Mouse (Mus musculus): ENCODE data around the gene Ankrd23. TPM values are rescaled to one million over a fixed set of nuclear protein-coding genes. Genes with fewer than 3 reads are reported as not detected.
A peak's percentile ranks its signal among the peaks of the same experiment; 100 is the strongest.

Ankrd23 gene
- polyA plus RNA-seq, 1 experiment from 2014 or later = 15.9 TPM

GRCm38 (mm10) chr1:36572709-36573108, 36.0 kb upstream of the Ankrd23 start:
- no peak overlapping the region for H3K9ac ChIP-seq
- H3K9me3 ChIP-seq = no peaks in the 10 kb centered on the region
- ATAC-seq (ENCODE audit: borderline replicate concordance, extremely low read depth, low FRiP score, low TSS enrichment) = no peak
- no peaks in the 10 kb centered on the region for H3K36me3 ChIP-seq
- peaks cover 76% of the 10 kb centered on the region for H3K4me1 ChIP-seq
- no peak overlapping the region for H3K27ac ChIP-seq
- no peak overlapping the region for H3K4me2 ChIP-seq
- 72% methylated on average over 1 of the region's 1 CpGs for WGBS
- no peak overlapping the region for H3K4me3 ChIP-seq
- H3K27me3 ChIP-seq = no peaks in the 10 kb centered on the region

GRCm38 (mm10) chr1:36572140-36572700, 35.5 kb upstream of the Ankrd23 start:
- H3K27me3 ChIP-seq = no peaks in the 10 kb centered on the region
- H3K27ac ChIP-seq = peak overlapping the region; percentile 17; the same call in 1 of the 2 replicates
- H3K36me3 ChIP-seq = no peaks in the 10 kb centered on the region
- no peaks in the 10 kb centered on the region for H3K9me3 ChIP-seq
- 68% methylated on average over 2 of the region's 2 CpGs for WGBS
- H3K4me3 ChIP-seq = no peak overlapping the region
- H3K9ac ChIP-seq = no peak overlapping the region
- peaks cover 77% of the 10 kb centered on the region for H3K4me1 ChIP-seq
- no peak for ATAC-seq (ENCODE audit: borderline replicate concordance, extremely low read depth, low FRiP score, low TSS enrichment)
- H3K4me2 ChIP-seq = no peak overlapping the region

- ATAC-seq (ENCODE audit: borderline replicate concordance, extremely low read depth, low FRiP score, low TSS enrichment) = no peak
- H3K9ac ChIP-seq = no peak overlapping the region
- H3K27ac ChIP-seq = peak overlapping the region; percentile 17; the same call in 1 of the 2 replicates
These were observed 34.9 kb upstream of the Ankrd23 start for GRCm38 (mm10) chr1:36571627-36572026.

GRCm38 (mm10) chr1:36570320-36570719, 33.6 kb upstream of the Ankrd23 start:
- H3K4me3 ChIP-seq = no peak overlapping the region
- H3K36me3 ChIP-seq = no peaks in the 10 kb centered on the region
- no peak for ATAC-seq (ENCODE audit: borderline replicate concordance, extremely low read depth, low FRiP score, low TSS enrichment)
- H3K27ac ChIP-seq = peak overlapping the region; percentile 59; the same call in 1 of the 2 replicates
- no peak overlapping the region for H3K4me2 ChIP-seq
- H3K9ac ChIP-seq = no peak overlapping the region
- no peaks in the 10 kb centered on the region for H3K27me3 ChIP-seq
- no peaks in the 10 kb centered on the region for H3K9me3 ChIP-seq
- H3K4me1 ChIP-seq = peaks cover 71% of the 10 kb centered on the region
- 84% methylated on average over 5 of the region's 5 CpGs for WGBS

More at GRCm38 (mm10) chr1:36571627-36572026, 34.9 kb upstream of the Ankrd23 start:
- H3K4me3 ChIP-seq = no peak overlapping the region
- no peaks in the 10 kb centered on the region for H3K9me3 ChIP-seq
- no peaks in the 10 kb centered on the region for H3K36me3 ChIP-seq
- peaks cover 77% of the 10 kb centered on the region for H3K4me1 ChIP-seq
- 34% methylated on average over 6 of the region's 6 CpGs for WGBS
- H3K4me2 ChIP-seq = no peak overlapping the region
- H3K27me3 ChIP-seq = no peaks in the 10 kb centered on the region

GRCm38 (mm10) chr1:36569694-36570276, 33.1 kb upstream of the Ankrd23 start:
- H3K4me3 ChIP-seq = no peak overlapping the region
- no peaks in the 10 kb centered on the region for H3K9me3 ChIP-seq
- no peaks in the 10 kb centered on the region for H3K27me3 ChIP-seq
- H3K27ac ChIP-seq = peak overlapping the region; percentile 59
- no peaks in the 10 kb centered on the region for H3K36me3 ChIP-seq
- 50% methylated on average over 7 of the region's 7 CpGs for WGBS
- no peak overlapping the region for H3K9ac ChIP-seq
- no peak for ATAC-seq (ENCODE audit: borderline replicate concordance, extremely low read depth, low FRiP score, low TSS enrichment)
- no peak overlapping the region for H3K4me2 ChIP-seq
- H3K4me1 ChIP-seq = peaks cover 67% of the 10 kb centered on the region

GRCm38 (mm10) chr1:36568776-36569175, 32.1 kb upstream of the Ankrd23 start:
- Histone ChIP-seq H3K4me3 (no peak overlapping the region), H3K27me3 (no peaks in the 10 kb centered on the region), H3K36me3 (no peaks in the 10 kb centered on the region), H3K4me1 (peaks cover 57% of the 10 kb centered on the region), H3K4me2 (no peak overlapping the region), H3K9me3 (no peaks in the 10 kb centered on the region), H3K27ac (peak overlapping the region; percentile 59), H3K9ac (no peak overlapping the region)
- ATAC-seq (ENCODE audit: borderline replicate concordance, extremely low read depth, low FRiP score, low TSS enrichment) = no peak
- WGBS = 47% methylated on average over 4 of the region's 4 CpGs

GRCm38 (mm10) chr1:36567818-36568603, 31.3 kb upstream of the Ankrd23 start:
- no peak overlapping the region for H3K4me3 ChIP-seq
- no peaks in the 10 kb centered on the region for H3K36me3 ChIP-seq
- peaks cover 49% of the 10 kb centered on the region for H3K4me1 ChIP-seq
- ATAC-seq (ENCODE audit: borderline replicate concordance, extremely low read depth, low FRiP score, low TSS enrichment) = peak; percentile 44; the same call in 1 of the 2 replicates
- no peak overlapping the region for H3K9ac ChIP-seq
- H3K9me3 ChIP-seq = no peaks in the 10 kb centered on the region
- no peak overlapping the region for H3K4me2 ChIP-seq
- peak overlapping the region; percentile 59 for H3K27ac ChIP-seq
- no peaks in the 10 kb centered on the region for H3K27me3 ChIP-seq
- 35% methylated on average over 21 of the region's 21 CpGs for WGBS

GRCm38 (mm10) chr1:36566425-36566824, 29.7 kb upstream of the Ankrd23 start:
- H3K9ac ChIP-seq = no peak overlapping the region
- H3K9me3 ChIP-seq = no peaks in the 10 kb centered on the region
- no peak for ATAC-seq (ENCODE audit: borderline replicate concordance, extremely low read depth, low FRiP score, low TSS enrichment)

GRCm38 (mm10) chr1:36564101-36564500, 27.4 kb upstream of the Ankrd23 start:
- ATAC-seq (ENCODE audit: borderline replicate concordance, extremely low read depth, low FRiP score, low TSS enrichment) = no peak
- Histone ChIP-seq H3K27ac (no peak overlapping the region), H3K4me3 (no peak overlapping the region), H3K4me2 (no peak overlapping the region), H3K4me1 (peaks cover 38% of the 10 kb centered on the region), H3K36me3 (no peaks in the 10 kb centered on the region), H3K27me3 (no peaks in the 10 kb centered on the region), H3K9me3 (no peaks in the 10 kb centered on the region), H3K9ac (no peak overlapping the region)
- 74% methylated on average over 6 of the region's 6 CpGs for WGBS

More at GRCm38 (mm10) chr1:36566425-36566824, 29.7 kb upstream of the Ankrd23 start:
- no peaks in the 10 kb centered on the region for H3K27me3 ChIP-seq
- no peak overlapping the region for H3K4me2 ChIP-seq
- H3K4me1 ChIP-seq = peaks cover 43% of the 10 kb centered on the region
- no peaks in the 10 kb centered on the region for H3K36me3 ChIP-seq
- 15% methylated on average over 2 of the region's 2 CpGs for WGBS
- H3K4me3 ChIP-seq = no peak overlapping the region
- no peak overlapping the region for H3K27ac ChIP-seq

GRCm38 (mm10) chr1:36563632-36564031, 26.9 kb upstream of the Ankrd23 start:
- 68% methylated on average over 4 of the region's 4 CpGs for WGBS
- no peak overlapping the region for H3K4me3 ChIP-seq
- no peak overlapping the region for H3K9ac ChIP-seq
- no peaks in the 10 kb centered on the region for H3K36me3 ChIP-seq
- no peak for ATAC-seq (ENCODE audit: borderline replicate concordance, extremely low read depth, low FRiP score, low TSS enrichment)
- H3K4me1 ChIP-seq = peaks cover 38% of the 10 kb centered on the region
- no peak overlapping the region for H3K27ac ChIP-seq
- H3K9me3 ChIP-seq = no peaks in the 10 kb centered on the region
- no peak overlapping the region for H3K4me2 ChIP-seq
- no peaks in the 10 kb centered on the region for H3K27me3 ChIP-seq

GRCm38 (mm10) chr1:36563197-36563596, 26.5 kb upstream of the Ankrd23 start:
- Histone ChIP-seq H3K4me1 (peaks cover 35% of the 10 kb centered on the region), H3K4me3 (no peak overlapping the region), H3K9ac (no peak overlapping the region), H3K4me2 (no peak overlapping the region), H3K9me3 (no peaks in the 10 kb centered on the region), H3K27ac (no peak overlapping the region), H3K27me3 (no peaks in the 10 kb centered on the region), H3K36me3 (no peaks in the 10 kb centered on the region)
- no peak for ATAC-seq (ENCODE audit: borderline replicate concordance, extremely low read depth, low FRiP score, low TSS enrichment)
- WGBS = 74% methylated on average over 2 of the region's 2 CpGs

- Histone ChIP-seq H3K36me3 (no peaks in the 10 kb centered on the region), H3K4me3 (no peak overlapping the region), H3K4me2 (no peak overlapping the region), H3K27me3 (no peaks in the 10 kb centered on the region), H3K27ac (no peak overlapping the region), H3K9ac (no peak overlapping the region), H3K4me1 (peaks cover 29% of the 10 kb centered on the region), H3K9me3 (no peaks in the 10 kb centered on the region)
- WGBS = 51% methylated on average over 4 of the region's 4 CpGs
- no peak for ATAC-seq (ENCODE audit: borderline replicate concordance, extremely low read depth, low FRiP score, low TSS enrichment)
These were observed 25.7 kb upstream of the Ankrd23 start for GRCm38 (mm10) chr1:36562388-36562787.

Measured in lung, embryonic 15.5 days (tissue).